Mouse (Mus musculus) hindbrain, embryonic 12.5 days (tissue): ENCODE data around the gene Grin1. TPM values are rescaled to one million over a fixed set of nuclear protein-coding genes. Genes with fewer than 3 reads are reported as not detected.

Experiments
- ATAC-seq: fragments of 200-750 bp; cut with Nextera tagmentation; 2 replicates; pipeline ENCODE4 v1.8.0; 2017; ENCODE audit warnings: moderate TSS enrichment; ENCODE audit not compliant: low FRiP score
- H3K27ac ChIP-seq: fragments of 300-500 bp; sonication (generic); 2 replicates; pipeline ENCODE4 v1.5.1; 2016; ENCODE audit warnings: mild to moderate bottlenecking
- H3K27me3 ChIP-seq: fragments of 300-500 bp; sonication (generic); 2 replicates; pipeline ENCODE4 v1.6.1; 2016; ENCODE audit warnings: mild to moderate bottlenecking
- H3K36me3 ChIP-seq: fragments of 300-500 bp; sonication (generic); 2 replicates; pipeline ENCODE4 v1.6.1; 2016; ENCODE audit warnings: mild to moderate bottlenecking
- H3K4me1 ChIP-seq: fragments of 300-500 bp; sonication (generic); 2 replicates; pipeline ENCODE4 v1.6.1; 2016
- H3K4me2 ChIP-seq: fragments of 300-500 bp; sonication (generic); replicated peaks from 2 replicates; pipeline ENCODE4 v1.6.1; 2016; ENCODE audit warnings: mild to moderate bottlenecking
- H3K4me3 ChIP-seq: fragments of 300-500 bp; sonication (generic); 2 replicates; pipeline ENCODE4 v1.5.1; 2016; ENCODE audit warnings: mild to moderate bottlenecking
- H3K9ac ChIP-seq: fragments of 300-500 bp; sonication (generic); 2 replicates; pipeline ENCODE4 v1.6.1; 2016; ENCODE audit warnings: mild to moderate bottlenecking, moderate library complexity
- H3K9me3 ChIP-seq: fragments of 300-500 bp; sonication (generic); replicated peaks from 2 replicates; pipeline ENCODE4 v1.6.1; 2016; ENCODE audit warnings: mild to moderate bottlenecking
- WGBS: fragments of 180-500 bp; shearing (Covaris S2); methylation state at CpG from one replicate; pipeline ENCODE4 v1.1.7; 2016; 5-methylcytosine and 5-hydroxymethylcytosine counted together
- polyA plus RNA-seq: library from polyadenylated mRNA; unstranded; fragments of >200 nt; fragmentation: Nextera tagmentation; extraction: Ambion mirVana; gene quantifications from 2 replicates; pipeline ENCODE4 v1.2.1, GENCODE M21; 2016

The Grin1 gene
- polyA plus RNA-seq, 1 experiment from 2014 or later = 6.3 TPM

DNA sequence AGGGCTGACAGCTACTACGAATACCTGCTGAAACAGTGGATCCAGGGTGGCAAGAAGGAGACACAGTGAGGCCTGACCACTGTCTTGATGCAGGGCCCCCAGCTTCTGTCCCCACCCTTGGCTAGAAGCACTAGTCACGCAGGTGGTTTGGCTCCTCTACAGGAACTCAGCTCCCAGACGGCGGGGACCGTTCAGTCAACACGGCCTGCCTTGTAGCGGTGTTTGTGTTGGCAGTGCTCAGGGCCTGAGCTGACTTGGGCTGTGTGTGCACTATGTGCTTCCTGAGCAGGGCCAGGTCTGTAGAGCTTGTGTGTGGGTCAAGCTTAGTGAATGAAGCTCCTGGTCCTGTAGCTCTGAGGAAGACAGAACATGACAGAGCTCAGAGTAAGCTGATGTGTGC lies 29.2 kb upstream of the Grin1 start:
- Histone ChIP-seq H3K36me3 (peaks cover 99% of the 10 kb centered on the region), H3K4me1 (no peaks in the 10 kb centered on the region)
- WGBS = 98% methylated on average over 7 of the region's 7 CpGs

GRCm38 (mm10) chr2:25338303-25338702 lies 19.3 kb upstream of the Grin1 start:
- Histone ChIP-seq H3K9ac (no peak overlapping the region), H3K36me3 (peaks cover 87% of the 10 kb centered on the region), H3K4me3 (no peak overlapping the region), H3K9me3 (no peaks in the 10 kb centered on the region), H3K4me1 (peaks cover 10% of the 10 kb centered on the region), H3K27ac (no peak overlapping the region), H3K4me2 (no peak overlapping the region), H3K27me3 (no peaks in the 10 kb centered on the region)
- no peak for ATAC-seq
- 92% methylated on average over 6 of the region's 6 CpGs for WGBS

More for the DNA sequence above, 29.2 kb upstream of the Grin1 start:
- no peak overlapping the region for H3K4me3 ChIP-seq
- ATAC-seq = no peak
- no peaks in the 10 kb centered on the region for H3K9me3 ChIP-seq
- H3K27me3 ChIP-seq = no peaks in the 10 kb centered on the region
- H3K27ac ChIP-seq = no peak overlapping the region
- H3K4me2 ChIP-seq = no peak overlapping the region
- no peak overlapping the region for H3K9ac ChIP-seq

- Histone ChIP-seq H3K4me1 (peaks cover 20% of the 10 kb centered on the region), H3K27me3 (no peaks in the 10 kb centered on the region), H3K36me3 (peaks cover 47% of the 10 kb centered on the region), H3K9ac (peak overlapping the region; percentile 92), H3K9me3 (no peaks in the 10 kb centered on the region), H3K4me2 (peak overlapping the region; percentile 94), H3K27ac (no peak overlapping the region), H3K4me3 (peak overlapping the region; percentile 88)
- ATAC-seq = no peak
- WGBS = 78% methylated on average over 2 of the region's 2 CpGs
Measured at GRCm38 (mm10) chr2:25333569-25333968, 14.6 kb upstream of the Grin1 start.

DNA sequence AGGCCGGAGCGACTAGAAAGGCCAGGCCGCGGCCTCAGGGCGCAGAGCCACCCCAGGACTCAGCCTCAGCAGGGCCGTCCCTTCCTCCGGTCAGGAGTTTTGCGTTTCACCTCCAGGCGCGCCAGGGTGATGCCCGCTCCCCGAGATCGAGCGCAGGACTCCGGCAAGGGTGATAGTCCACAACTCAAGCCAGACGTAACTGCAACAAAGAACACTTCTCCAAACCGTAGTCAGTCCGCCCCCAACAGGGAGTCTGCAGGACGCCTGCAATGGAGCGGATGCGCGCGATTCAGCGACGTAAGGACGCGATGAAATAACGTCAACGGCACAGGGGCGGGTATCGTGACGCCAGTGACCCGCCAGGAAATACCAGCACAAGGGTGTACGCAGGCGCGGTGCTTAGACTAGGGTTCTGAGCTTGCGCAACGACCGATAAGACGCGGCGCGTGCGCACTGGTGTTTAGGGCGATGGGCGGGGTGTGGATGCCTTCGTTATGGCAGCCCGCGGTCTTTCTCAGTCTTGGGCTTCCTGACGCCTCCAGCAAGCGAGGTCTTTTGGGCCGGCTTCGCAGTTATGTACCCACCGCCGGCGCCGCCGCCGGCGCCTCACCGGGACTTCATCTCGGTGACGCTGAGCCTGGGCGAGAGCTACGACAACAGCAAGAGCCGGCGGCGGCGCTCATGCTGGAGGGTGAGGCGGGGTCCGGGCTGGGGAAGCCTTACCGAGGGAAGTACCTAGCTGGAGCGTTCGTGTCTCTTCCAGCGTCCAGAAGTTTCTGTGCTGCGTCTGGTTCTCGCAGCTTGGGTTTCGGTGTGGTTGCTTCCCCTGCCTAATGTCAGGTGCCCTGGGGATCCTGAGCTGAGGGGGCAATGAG lies 13.5 kb upstream of the Grin1 start, which contains the start of gene Man1b1:
Gene Man1b1 (plus strand): TSS at position 53 of the 875 bp plus-strand sequence.
- peak within 1 kb of the TSS; percentile 92 for H3K9ac ChIP-seq
- ATAC-seq = peak; percentile 98
- H3K27me3 ChIP-seq = no peaks in the 10 kb centered on the region
- peak within 1 kb of the TSS; percentile 94 for H3K4me2 ChIP-seq
- peaks cover 20% of the 10 kb centered on the region for H3K4me1 ChIP-seq
- peak within 1 kb of the TSS; percentile 88 for H3K4me3 ChIP-seq
- H3K27ac ChIP-seq = peak within 1 kb of the TSS; percentile 84
- no peaks in the 10 kb centered on the region for H3K9me3 ChIP-seq
- under 1% methylated on average over 76 of the region's 78 CpGs for WGBS
- peaks cover 36% of the 10 kb centered on the region for H3K36me3 ChIP-seq

GRCm38 (mm10) chr2:25331470-25331869 lies 12.5 kb upstream of the Grin1 start:
- Histone ChIP-seq H3K4me3 (peak overlapping the region; percentile 88), H3K27ac (no peak overlapping the region), H3K4me1 (peaks cover 20% of the 10 kb centered on the region), H3K9me3 (no peaks in the 10 kb centered on the region), H3K9ac (peak overlapping the region; percentile 92), H3K36me3 (peaks cover 26% of the 10 kb centered on the region), H3K4me2 (peak overlapping the region; percentile 94), H3K27me3 (no peaks in the 10 kb centered on the region)
- ATAC-seq = no peak
- WGBS = 54% methylated on average over 9 of the region's 9 CpGs

- Histone ChIP-seq H3K9me3 (no peaks in the 10 kb centered on the region), H3K27me3 (no peaks in the 10 kb centered on the region), H3K4me2 (no peak overlapping the region), H3K4me3 (no peak overlapping the region), H3K9ac (no peak overlapping the region), H3K36me3 (no peaks in the 10 kb centered on the region), H3K4me1 (peaks cover 11% of the 10 kb centered on the region), H3K27ac (no peak overlapping the region)
- 38% methylated on average over 7 of the region's 7 CpGs for WGBS
- no peak for ATAC-seq
Measured at GRCm38 (mm10) chr2:25328440-25328839, 9.5 kb upstream of the Grin1 start.

DNA sequence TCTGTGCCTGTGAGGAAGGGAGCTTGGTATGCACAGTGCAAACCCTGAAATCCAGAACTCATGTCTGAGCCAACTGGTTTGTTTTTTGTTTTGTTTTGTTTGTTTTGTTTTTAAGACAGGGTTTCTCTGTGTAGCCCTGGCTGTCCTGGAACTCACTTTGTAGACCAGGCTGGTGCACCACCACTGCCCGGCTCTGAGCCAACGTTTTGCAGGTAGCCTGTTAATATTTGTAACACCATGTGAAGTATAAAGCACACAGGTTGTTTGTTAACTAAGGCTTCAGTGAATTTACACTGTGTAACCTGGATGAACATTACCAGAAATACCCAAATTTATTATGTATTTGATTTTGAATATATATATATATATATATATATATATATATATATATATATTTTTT lies 7.0 kb upstream of the Grin1 start:
- H3K36me3 ChIP-seq = no peaks in the 10 kb centered on the region
- WGBS = 74% methylated on average over 2 of the region's 2 CpGs
- H3K9me3 ChIP-seq = no peaks in the 10 kb centered on the region
- ATAC-seq = no peak
- H3K27me3 ChIP-seq = 0 out of 2 replicates have a peak, but pooled peaks cover 9% of the 10 kb centered on the region
- no peak overlapping the region for H3K9ac ChIP-seq
- H3K4me1 ChIP-seq = peaks cover under 1% of the 10 kb centered on the region; the same call in 1 of the 2 replicates
- H3K27ac ChIP-seq = no peak overlapping the region
- no peak overlapping the region for H3K4me2 ChIP-seq
- no peak overlapping the region for H3K4me3 ChIP-seq

DNA sequence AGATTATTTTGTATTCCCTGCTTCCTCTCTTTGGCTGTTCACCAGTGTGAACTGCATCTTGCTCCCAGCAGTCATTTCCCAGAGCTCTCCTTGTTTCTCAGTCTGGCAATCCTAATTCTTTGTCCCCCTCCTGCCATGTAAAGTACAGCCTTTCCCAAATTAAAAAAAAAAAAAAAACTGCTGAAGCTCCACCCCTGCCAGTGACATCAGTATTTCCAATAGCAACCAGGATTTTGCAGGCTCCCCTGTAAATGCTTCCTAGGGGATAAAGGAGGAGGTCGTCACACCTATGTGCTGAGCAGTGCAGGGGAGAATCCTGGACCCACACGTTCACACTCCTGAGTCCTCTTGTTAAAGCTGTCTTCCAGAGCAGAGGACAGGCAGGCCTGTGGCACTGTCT lies 1.1 kb upstream of the Grin1 start:
- Histone ChIP-seq H3K36me3 (no peaks in the 10 kb centered on the region), H3K4me1 (peaks cover 9% of the 10 kb centered on the region; the same call in 1 of the 2 replicates), H3K9me3 (no peaks in the 10 kb centered on the region), H3K27ac (no peak overlapping the region), H3K9ac (no peak overlapping the region), H3K27me3 (peaks cover 67% of the 10 kb centered on the region), H3K4me3 (no peak overlapping the region), H3K4me2 (no peak overlapping the region)
- WGBS = 28% methylated on average over 2 of the region's 2 CpGs
- no peak for ATAC-seq

DNA sequence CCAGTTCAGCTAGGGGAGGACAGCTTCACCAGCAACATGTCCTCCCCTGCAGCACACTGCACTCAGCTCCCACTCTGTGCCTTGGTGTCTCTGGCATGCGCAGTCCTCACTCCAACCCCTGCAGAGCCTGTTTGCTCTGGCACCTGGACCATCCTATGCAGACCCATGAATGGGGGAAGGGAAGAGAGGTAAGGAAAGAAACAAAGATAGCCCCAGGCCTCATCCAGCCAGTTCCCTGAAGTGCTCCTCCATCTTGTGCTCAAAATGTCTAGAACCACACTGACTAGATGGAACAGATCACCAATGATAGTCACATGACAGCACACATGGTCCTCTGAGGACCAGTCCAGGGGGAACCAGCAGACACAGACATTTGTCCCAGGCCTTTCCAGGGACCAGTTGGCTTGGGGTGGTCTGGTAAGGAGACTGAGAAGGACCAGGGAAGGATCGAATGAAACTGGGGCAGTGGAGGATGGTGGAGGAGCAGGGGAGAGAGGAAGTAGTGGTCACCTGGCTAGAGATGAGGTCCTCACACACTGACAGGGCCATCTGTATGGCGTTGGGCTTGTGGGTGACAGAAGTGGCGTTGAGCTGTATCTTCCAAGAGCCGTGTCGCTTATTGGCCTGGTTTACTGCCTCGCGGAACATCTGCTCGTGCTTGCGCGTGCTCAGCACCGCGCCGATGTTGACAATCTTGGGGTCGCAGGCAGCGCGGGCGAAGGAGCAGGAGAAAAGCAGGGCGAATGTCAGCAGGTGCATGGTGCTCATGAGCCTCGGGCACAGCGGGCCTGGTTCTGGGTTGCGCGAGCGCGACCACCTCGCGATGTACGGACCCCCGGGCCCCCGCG lies 644 bp downstream of the Grin1 start:
- 7% methylated on average over 31 of the region's 31 CpGs for WGBS
- Histone ChIP-seq H3K4me3 (peak overlapping the region; percentile 44), H3K4me2 (peak overlapping the region; percentile 70), H3K9ac (peak overlapping the region; percentile 53), H3K27me3 (peaks cover 84% of the 10 kb centered on the region), H3K27ac (peak overlapping the region; percentile 45; the same call in 1 of the 2 replicates), H3K4me1 (peaks cover 9% of the 10 kb centered on the region; the same call in 1 of the 2 replicates), H3K36me3 (no peaks in the 10 kb centered on the region), H3K9me3 (no peaks in the 10 kb centered on the region)
- ATAC-seq = peak; percentile 59

DNA sequence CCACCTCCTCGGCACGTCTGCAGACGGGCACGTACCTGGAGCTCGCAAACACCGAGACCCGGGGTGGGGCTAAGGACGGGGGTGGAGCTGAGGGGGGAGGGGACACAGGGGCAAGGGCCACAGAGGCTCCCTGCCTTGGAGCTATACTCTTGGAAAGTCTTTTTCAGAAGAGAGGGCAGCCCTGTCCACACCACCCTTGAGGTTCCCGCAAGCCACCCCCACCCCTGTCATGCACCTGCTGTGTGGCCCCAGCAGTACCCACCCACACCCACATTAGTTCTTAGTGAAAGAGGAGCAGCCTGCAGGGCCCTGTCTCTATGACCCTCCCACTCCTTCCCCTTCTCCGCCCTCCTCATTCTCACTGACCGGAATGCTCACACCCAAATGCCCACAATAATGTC lies 7.5 kb downstream of the Grin1 start:
- Histone ChIP-seq H3K4me3 (no peak overlapping the region), H3K27me3 (peaks cover 99% of the 10 kb centered on the region), H3K4me2 (no peak overlapping the region), H3K9ac (no peak overlapping the region), H3K27ac (no peak overlapping the region), H3K36me3 (no peaks in the 10 kb centered on the region), H3K9me3 (no peaks in the 10 kb centered on the region), H3K4me1 (no peaks in the 10 kb centered on the region)
- no peak for ATAC-seq
- 8% methylated on average over 11 of the region's 11 CpGs for WGBS

DNA sequence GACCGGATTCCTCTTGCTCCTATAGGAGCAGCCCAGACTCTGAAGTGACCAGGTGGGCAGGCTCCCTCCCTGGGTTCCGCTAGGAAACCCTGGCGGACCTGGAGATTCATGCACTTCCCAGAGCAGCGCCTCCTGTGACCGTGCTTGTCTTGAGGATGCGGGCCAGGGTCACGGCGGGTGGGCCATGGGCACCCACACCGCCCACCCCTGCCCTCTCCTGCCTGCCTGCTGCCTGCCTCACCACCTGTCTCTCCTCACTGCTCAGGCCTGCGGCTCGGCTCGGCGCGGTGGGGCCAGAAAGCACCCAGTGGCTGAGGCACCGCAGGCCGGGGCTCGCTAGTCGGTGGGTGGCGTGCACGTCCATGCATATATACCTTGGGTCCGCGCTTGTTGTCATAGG lies 8.0 kb downstream of the Grin1 start:
- Histone ChIP-seq H3K9me3 (no peaks in the 10 kb centered on the region), H3K9ac (no peak overlapping the region), H3K4me3 (no peak overlapping the region), H3K27me3 (peaks cover 99% of the 10 kb centered on the region), H3K4me1 (no peaks in the 10 kb centered on the region), H3K27ac (no peak overlapping the region), H3K36me3 (no peaks in the 10 kb centered on the region), H3K4me2 (no peak overlapping the region)
- 4% methylated on average over 22 of the region's 22 CpGs for WGBS
- no peak for ATAC-seq

- Histone ChIP-seq H3K4me1 (peaks cover 4% of the 10 kb centered on the region; the same call in 1 of the 2 replicates), H3K27me3 (peaks cover 99% of the 10 kb centered on the region), H3K27ac (no peak overlapping the region), H3K9ac (no peak overlapping the region), H3K36me3 (no peaks in the 10 kb centered on the region), H3K9me3 (no peaks in the 10 kb centered on the region), H3K4me2 (no peak overlapping the region), H3K4me3 (no peak overlapping the region)
- WGBS = 57% methylated on average over 10 of the region's 10 CpGs
- ATAC-seq = no peak
Measured at GRCm38 (mm10) chr2:25310180-25310579, 8.8 kb downstream of the Grin1 start.
